Mouse (Mus musculus) lung, adult 10 weeks (tissue): ENCODE data around the gene Capg. TPM values are rescaled to one million over a fixed set of nuclear protein-coding genes. Genes with fewer than 3 reads are reported as not detected.

Experiments
- polyA plus RNA-seq: library from polyadenylated mRNA; stranded (reverse); fragments of 350-450 nt; fragmentation: Illumina TruSeq; extraction: RNeasy Lipid Tissue Mini Kit (QIAGEN cat#74804); gene quantifications from one replicate; pipeline ENCODE4 v1.2.3, GENCODE M21; 2014; ENCODE audit warnings: low read depth, low replicate concordance; ENCODE audit not compliant: insufficient read depth

The Capg gene
- polyA plus RNA-seq, result 79.6 TPM

GRCm38 (mm10) chr6:72544283-72544987, at the start of gene Capg:
Capg (plus strand) TSS chr6:72544391.

GRCm38 (mm10) chr6:72521607-72522006, 22.6 kb upstream of the Capg start, which contains the start of gene Sh2d6:
Sh2d6 (minus strand) TSS chr6:72521707.

GRCm38 (mm10) chr6:72597956-72598753, 54.0 kb downstream of the Capg start, which contains the start of the genes Elmod3 and Retsat:
Elmod3 (minus strand) TSS chr6:72598413.
Retsat (plus strand) TSS chr6:72598475.

Other genes starting within 250 kb of the Capg start
- 2,676 TPM for gene Sftpb, start 239.8 kb upstream of the Capg start, polyA plus RNA-seq
- gene Usp39, start 199.2 kb upstream of the Capg start, polyA plus RNA-seq, result 23.9 TPM
- 8.5 TPM for gene 0610030E20Rik, start 197.1 kb upstream of the Capg start, polyA plus RNA-seq
- gene Tmem150a, start 188.9 kb upstream of the Capg start, polyA plus RNA-seq, result 17.6 TPM
- gene Rnf181, start 177.4 kb upstream of the Capg start, polyA plus RNA-seq, result 160 TPM
- gene Vamp5, start 163.9 kb upstream of the Capg start, polyA plus RNA-seq, result 132 TPM
- gene Vamp8, start 153.7 kb upstream of the Capg start, polyA plus RNA-seq, result 819 TPM
- 16.4 TPM for gene Ggcx, start 130.1 kb upstream of the Capg start, polyA plus RNA-seq
- 145 TPM for gene Mat2a, start 104.8 kb upstream of the Capg start, polyA plus RNA-seq
- not detected for gene Sh2d6, start 22.7 kb upstream of the Capg start, polyA plus RNA-seq
- 9.3 TPM for gene Elmod3, start 54.0 kb downstream of the Capg start, polyA plus RNA-seq
- 18.3 TPM for gene Retsat, start 54.1 kb downstream of the Capg start, polyA plus RNA-seq
- 70.9 TPM for gene Tgoln1, start 72.6 kb downstream of the Capg start, polyA plus RNA-seq
- 7.1 TPM for gene Tcf7l1, start 244.9 kb downstream of the Capg start, polyA plus RNA-seq